Mouse (Mus musculus) heart, embryonic 12.5 days (tissue): ENCODE measurements at regions not wholly inside any gene's neighbourhood (a gene's known extent, or its start where the extent isn't known, plus 50 kb on each side); places are given as distances from the start of the nearest gene placed in this dataset.

Source experiments
- ATAC-seq: fragments of 200-750 bp; cut with Nextera tagmentation; 2 replicates; pipeline ENCODE4 v1.8.0; 2017; ENCODE audit warnings: moderate TSS enrichment, moderate library complexity; ENCODE audit not compliant: insufficient number of reproducible peaks, low FRiP score
- H3K27ac ChIP-seq: fragments of 300-500 bp; sonication (generic); 2 replicates; pipeline ENCODE4 v1.5.1; 2016; ENCODE audit warnings: mild to moderate bottlenecking, moderate library complexity; ENCODE audit not compliant: poor library complexity, severe bottlenecking
- H3K27me3 ChIP-seq: fragments of 300-500 bp; sonication (generic); replicated peaks from 2 replicates; pipeline ENCODE4 v1.6.1; 2016; ENCODE audit warnings: mild to moderate bottlenecking, moderate library complexity
- H3K36me3 ChIP-seq: fragments of 300-500 bp; sonication (generic); 2 replicates; pipeline ENCODE4 v1.6.1; 2016; ENCODE audit warnings: mild to moderate bottlenecking, moderate library complexity
- H3K4me1 ChIP-seq: fragments of 300-500 bp; sonication (generic); replicated peaks from 2 replicates; pipeline ENCODE4 v1.6.1; 2016; ENCODE audit warnings: mild to moderate bottlenecking
- H3K4me2 ChIP-seq: fragments of 300-500 bp; sonication (generic); 2 replicates; pipeline ENCODE4 v1.6.1; 2016; ENCODE audit warnings: mild to moderate bottlenecking, moderate library complexity
- H3K4me3 ChIP-seq: fragments of 300-500 bp; sonication (generic); 2 replicates; pipeline ENCODE4 v1.5.1; 2016; ENCODE audit warnings: mild to moderate bottlenecking
- H3K9ac ChIP-seq: fragments of 300-500 bp; sonication (generic); 2 replicates; pipeline ENCODE4 v1.6.1; 2016; ENCODE audit warnings: mild to moderate bottlenecking, moderate library complexity
- H3K9me3 ChIP-seq: fragments of 300-500 bp; sonication (generic); replicated peaks from 2 replicates; pipeline ENCODE4 v1.6.1; 2016; ENCODE audit warnings: mild to moderate bottlenecking, moderate library complexity
- WGBS: fragments of 180-500 bp; shearing (Covaris S2); methylation state at CpG from one replicate; pipeline ENCODE4 v1.1.7; 2016; 5-methylcytosine and 5-hydroxymethylcytosine counted together

DNA sequence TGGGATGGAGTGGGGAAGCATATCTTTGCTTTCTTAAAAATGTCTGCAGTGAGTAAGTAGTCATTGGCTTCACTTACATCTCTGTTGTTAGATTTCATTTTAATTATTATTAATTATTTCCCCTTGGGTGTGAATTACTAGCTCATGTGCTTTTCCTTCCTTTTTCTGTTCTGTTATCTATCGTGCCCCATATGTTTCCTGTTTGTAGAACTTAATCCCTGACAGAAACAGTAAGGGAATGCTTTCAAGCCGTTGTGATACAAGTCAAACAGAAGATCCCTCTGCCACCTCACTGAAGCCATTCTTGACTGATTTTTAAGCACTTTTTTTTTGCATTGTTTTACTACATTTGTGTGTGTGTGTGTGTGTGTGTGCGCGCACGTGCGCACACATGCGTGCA is 1145.9 kb downstream of the Car8 start:
- Histone ChIP-seq H3K27ac (no peak overlapping the region), H3K9ac (no peak overlapping the region), H3K4me1 (no peaks in the 10 kb centered on the region), H3K4me3 (no peak overlapping the region), H3K27me3 (no peaks in the 10 kb centered on the region), H3K36me3 (no peaks in the 10 kb centered on the region), H3K9me3 (peaks cover 3% of the 10 kb centered on the region; the same call in 1 of the 2 replicates), H3K4me2 (no peak overlapping the region)
- 77% methylated on average over 7 of the region's 7 CpGs for WGBS
- ATAC-seq: no peak

DNA sequence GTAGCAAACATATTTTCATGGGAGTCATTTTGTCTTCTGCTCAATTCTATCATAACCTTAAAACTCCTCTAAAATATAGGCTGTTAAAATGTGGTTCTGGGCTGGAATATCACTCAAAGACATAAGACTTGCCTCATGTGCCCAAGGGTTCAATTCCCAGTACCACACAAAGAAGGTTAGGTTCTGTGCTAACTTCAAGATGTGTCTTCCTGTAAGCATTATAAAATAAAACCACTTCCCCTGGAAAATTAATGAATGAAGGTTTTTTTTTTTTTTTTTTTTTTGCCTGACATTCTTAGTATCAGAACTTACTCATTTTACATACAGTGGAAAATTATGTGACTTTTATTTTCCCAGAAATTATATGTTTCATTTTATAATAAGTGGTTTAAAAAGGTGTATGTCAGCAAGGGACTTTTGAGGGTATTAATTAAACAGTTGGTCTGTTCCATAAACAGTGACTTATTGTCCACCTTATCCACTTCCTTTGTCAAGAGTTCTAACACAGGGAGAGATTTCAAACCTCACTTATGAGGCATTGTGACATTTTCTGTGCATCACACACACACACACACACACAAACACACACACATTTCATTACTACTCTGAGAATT is 1147.5 kb downstream of the Car8 start:
- H3K9ac ChIP-seq: no peak overlapping the region
- no peak overlapping the region for H3K4me3 ChIP-seq
- ATAC-seq: no peak
- no peaks in the 10 kb centered on the region for H3K27me3 ChIP-seq
- H3K36me3 ChIP-seq: no peaks in the 10 kb centered on the region
- no peaks in the 10 kb centered on the region for H3K4me1 ChIP-seq
- H3K4me2 ChIP-seq: no peak overlapping the region
- H3K27ac ChIP-seq: no peak overlapping the region
- peaks cover 17% of the 10 kb centered on the region for H3K9me3 ChIP-seq
